Mouse (Mus musculus): Measurements from ENCODE around the gene Pex6.

- TF ChIP-seq CTCF (IDR thresholded peaks at IDR 0.05; ENCODE audit: borderline replicate concordance, control insufficient read depth, extremely low read depth, insufficient read depth, low read length, poor library complexity) (no peak), POLR2A (IDR thresholded peaks at IDR 0.05; ENCODE audit: control insufficient read depth, extremely low read depth, insufficient read depth, low read length, poor library complexity) (no peak)
These were observed 29.7 kb upstream of the Pex6 start for GRCm38 (mm10) chr17:46681466-46682118.

Measured in thymus, adult 2 months (tissue).